In genomic region chr8:11782607-11783006, GRCm38 (mm10) we compare ENCODE assay signal across 29 mouse cellular contexts. TPM values are rescaled to one million over a fixed set of nuclear protein-coding genes. Genes with fewer than 3 reads are reported as not detected.
A peak's percentile ranks its signal among the peaks of the same experiment; 100 is the strongest.
DNase-seq lines count a peak whose midpoint lies in the region; ATAC-seq and TF ChIP-seq lines count a peak whose summit lies in the region.
"Had no signal": no experiment of that assay in that cellular context is flagged by ENCODE, and none has a peak within 500 bp of the region (broad histone marks: within the 10 kb centered on the region; RNA-seq: fewer than 3 reads in every experiment).

No protein-coding gene starts in this region.

- H3K4me3 ChIP-seq in cerebellum, adult 2 months (replicated peaks; ENCODE audit: insufficient read depth, low read depth, low read length): no peak overlapping the region
- no peak overlapping the region for H3K4me3 ChIP-seq in heart, embryonic 13.5 days
- H3K4me3 ChIP-seq in heart, postnatal 0 days (ENCODE audit: low read depth, low read length): no peak overlapping the region
- no peak overlapping the region for H3K4me3 ChIP-seq in heart, adult 2 months
- H3K4me3 ChIP-seq: embryonic facial prominence, embryonic 12.5 days; embryonic facial prominence, embryonic 15.5 days; hindbrain, embryonic 10.5 days; hindbrain, embryonic 13.5 days; intestine, embryonic 15.5 days had no signal

- peaks cover 71% of the 10 kb centered on the region for H3K4me1 ChIP-seq in cerebellum, adult 2 months (ENCODE audit: control insufficient read depth, insufficient read depth, low read length)
- H3K4me1 ChIP-seq in heart, embryonic 13.5 days: peaks cover 69% of the 10 kb centered on the region
- H3K4me1 ChIP-seq in heart, postnatal 0 days (ENCODE audit: control insufficient read depth, insufficient read depth): peaks cover 23% of the 10 kb centered on the region
- H3K4me1 ChIP-seq in heart, adult 2 months (ENCODE audit: control insufficient read depth, insufficient read depth, low read length): peaks cover 24% of the 10 kb centered on the region
- H3K4me1 ChIP-seq: embryonic facial prominence, embryonic 12.5 days; hindbrain, embryonic 10.5 days; intestine, embryonic 15.5 days had no signal

- H3K27me3 ChIP-seq in cerebellum, adult 2 months (ENCODE audit: control insufficient read depth, insufficient read depth, low read length): no peaks in the 10 kb centered on the region
- H3K27me3 ChIP-seq in heart, embryonic 13.5 days (replicated peaks): no peaks in the 10 kb centered on the region
- H3K27me3 ChIP-seq in heart, postnatal 0 days (ENCODE audit: control insufficient read depth, insufficient read depth, low read length): no peaks in the 10 kb centered on the region
- H3K27me3 ChIP-seq in heart, adult 2 months (ENCODE audit: control insufficient read depth, insufficient read depth, low read length): no peaks in the 10 kb centered on the region
- H3K27me3 ChIP-seq: embryonic facial prominence, embryonic 12.5 days; embryonic facial prominence, embryonic 15.5 days; hindbrain, embryonic 13.5 days; intestine, embryonic 15.5 days had no signal

- no peak overlapping the region for H3K9ac ChIP-seq in heart, embryonic 13.5 days
- no peak overlapping the region for H3K9ac ChIP-seq in heart, postnatal 0 days (replicated peaks; ENCODE audit: low read depth, low read length)
- no peak overlapping the region for H3K9ac ChIP-seq in heart, adult 2 months (ENCODE audit: low read depth, low read length)
- H3K9ac ChIP-seq: embryonic facial prominence, embryonic 12.5 days; embryonic facial prominence, embryonic 15.5 days; forebrain, postnatal 0 days; hindbrain, embryonic 13.5 days; intestine, embryonic 15.5 days had no signal

- no peak for TF ChIP-seq EP300 in heart, postnatal 0 days (IDR thresholded peaks at IDR 0.05; ENCODE audit: low read depth)
- TF ChIP-seq EP300 in heart, adult 2 months (IDR thresholded peaks at IDR 0.05; ENCODE audit: insufficient read depth, low read depth, low read length): no peak

- H3K27ac ChIP-seq in cerebellum, adult 2 months (ENCODE audit: insufficient read depth, low read length): peak overlapping the region; percentile 35
- H3K27ac ChIP-seq in heart, embryonic 13.5 days (replicated peaks): no peak overlapping the region
- no peak overlapping the region for H3K27ac ChIP-seq in heart, postnatal 0 days (ENCODE audit: low read depth)
- H3K27ac ChIP-seq in heart, adult 2 months: no peak overlapping the region
- H3K27ac ChIP-seq: embryonic facial prominence, embryonic 12.5 days; embryonic facial prominence, embryonic 15.5 days; gastrocnemius, adult 2 months; hindbrain, embryonic 10.5 days; hindbrain, embryonic 13.5 days; intestine, embryonic 15.5 days had no signal

- DNase-seq in cerebellum, adult 2 months: no peak
- no peak for DNase-seq in cerebellum, adult 9-10 months
- no peak for DNase-seq in heart, postnatal 10 days
- no peak for DNase-seq in heart, postnatal 0 days (ENCODE audit: low spot score)
- no peak for DNase-seq in heart, adult 2 months
- no peak for DNase-seq in kidney, postnatal 25 days
- DNase-seq: adrenal gland, adult 8-10 months; adrenal gland, postnatal 25 days; cerebellum, postnatal 25 days; forebrain, postnatal 0 days; gastrocnemius, adult 2 months; gastrocnemius, postnatal 14 days; heart, postnatal 14 days; kidney, adult 11 months had no signal

- TF ChIP-seq POLR2A in cerebellum, adult 2 months (IDR thresholded peaks at IDR 0.05; ENCODE audit: borderline replicate concordance, insufficient read depth, low read length): no peak
- no peak for TF ChIP-seq POLR2A in heart, adult 2 months (IDR thresholded peaks at IDR 0.05; ENCODE audit: insufficient read depth, low read depth, low read length)

- intact Hi-C loops in heart, postnatal 10 days (cut with DNase I): no loop called here
- intact Hi-C loops in heart, adult 2 months (cut with DNase I): no loop called here

- 24% methylated on average over 6 of the region's 6 CpGs for WGBS in cerebellum, adult 2 months
- WGBS in heart, embryonic 13.5 days: 85% methylated on average over 6 of the region's 6 CpGs
- WGBS in heart, postnatal 0 days: 78% methylated on average over 6 of the region's 6 CpGs
- 69% methylated on average over 6 of the region's 6 CpGs for WGBS in heart, adult 2 months

- no peak for ATAC-seq in heart, embryonic 13.5 days (ENCODE audit: extremely low read depth, insufficient number of reproducible peaks, low FRiP score, low TSS enrichment)
- no peak for ATAC-seq in heart, postnatal 0 days (ENCODE audit: insufficient read depth, low read depth)
- ATAC-seq: activated CD4-positive, CD25-positive, alpha-beta regulatory T cell, adult 4 months; forebrain, embryonic 14.5 days; forebrain, postnatal 0 days; hindbrain, embryonic 16.5 days; intestine, embryonic 15.5 days had no signal

- peaks cover 7% of the 10 kb centered on the region for H3K79me2 ChIP-seq in heart, adult 2 months (replicated peaks; ENCODE audit: control insufficient read depth, insufficient read depth, low read length)

- H3K36me3 ChIP-seq in heart, embryonic 13.5 days: peaks cover 61% of the 10 kb centered on the region
- H3K36me3 ChIP-seq in heart, postnatal 0 days (replicated peaks; ENCODE audit: control insufficient read depth, insufficient read depth, low read length): peaks cover 57% of the 10 kb centered on the region
- H3K36me3 ChIP-seq in heart, adult 2 months (ENCODE audit: control insufficient read depth, insufficient read depth, low read length): peaks cover 2% of the 10 kb centered on the region

- TF ChIP-seq CTCF in cerebellum, adult 2 months (IDR thresholded peaks at IDR 0.05; ENCODE audit: borderline replicate concordance, insufficient read depth, low read depth, low read length): no peak
- TF ChIP-seq CTCF in heart, postnatal 0 days (IDR thresholded peaks at IDR 0.05; ENCODE audit: low read depth): no peak
- no peak for TF ChIP-seq CTCF in heart, adult 2 months (IDR thresholded peaks at IDR 0.05)

- H3K9me3 ChIP-seq in heart, embryonic 13.5 days: no peaks in the 10 kb centered on the region
- H3K9me3 ChIP-seq in heart, postnatal 0 days (replicated peaks; ENCODE audit: control insufficient read depth, low read length): no peaks in the 10 kb centered on the region
- H3K9me3 ChIP-seq: embryonic facial prominence, embryonic 12.5 days; embryonic facial prominence, embryonic 15.5 days; hindbrain, embryonic 10.5 days; hindbrain, embryonic 13.5 days; intestine, embryonic 15.5 days had no signal

- 0 out of 2 replicates have a peak overlapping the region, but pooled peaks have one; percentile 1 for H3K4me2 ChIP-seq in heart, embryonic 13.5 days
- H3K4me2 ChIP-seq in heart, postnatal 0 days (ENCODE audit: low read depth, low read length): peak overlapping the region; percentile 9; the same call in 1 of the 2 replicates
- H3K4me2 ChIP-seq: embryonic facial prominence, embryonic 12.5 days; embryonic facial prominence, embryonic 15.5 days; heart, embryonic 11.5 days; hindbrain, embryonic 13.5 days; intestine, embryonic 15.5 days had no signal

RNA-seq across cellular contexts. Expression of gene Arhgef7, which starts 55.1 kb away (rescaled TPM):
- 134 and 151 TPM in 2 replicates for polyA plus RNA-seq in cerebellum, adult 2 months (2012; rRNA removed)
- 44.8 and 45.8 TPM in 2 replicates for polyA plus RNA-seq in heart, embryonic 13.5 days (2015; fragmentation: Nextera tagmentation; extraction: Ambion mirVana)
- total RNA-seq in heart, postnatal 10 days (2021): 100 to 1,000 TPM; 174 to 190 TPM
- 77.1 TPM in 2 replicates for total RNA-seq in heart, postnatal 0 days (2014; rRNA removed; ENCODE audit: low replicate concordance)
- 43.7 and 49.2 TPM in 2 replicates for polyA plus RNA-seq in heart, postnatal 0 days (2015; fragmentation: Nextera tagmentation; extraction: Ambion mirVana)
- total RNA-seq in heart, adult 2 months (2021): 100 to 1,000 TPM; 114 to 117 TPM
- polyA plus RNA-seq in heart, adult 2 months (2012; rRNA removed): 59.7 and 68.7 TPM in 2 replicates

RNA-seq across cellular contexts. Expression of gene Tex29, which starts 57.7 kb away (rescaled TPM):
- not detected in 2 replicates for polyA plus RNA-seq in cerebellum, adult 2 months (2012; rRNA removed)
- polyA plus RNA-seq in heart, embryonic 13.5 days (2015; fragmentation: Nextera tagmentation; extraction: Ambion mirVana): 0.48 and 0.51 TPM in 2 replicates
- total RNA-seq in heart, postnatal 10 days (2021): not detected
- not detected in 2 replicates for total RNA-seq in heart, postnatal 0 days (2014; rRNA removed; ENCODE audit: low replicate concordance)
- polyA plus RNA-seq in heart, postnatal 0 days (2015; fragmentation: Nextera tagmentation; extraction: Ambion mirVana): 0.99 and 1.3 TPM in 2 replicates
- not detected for total RNA-seq in heart, adult 2 months (2021)
- 0.38 TPM in 1 of 2 replicates, not detected in the other for polyA plus RNA-seq in heart, adult 2 months (2012; rRNA removed)
- total RNA-seq: adrenal gland, postnatal 25 days; common myeloid progenitor, adult 5-6 weeks; ES-E14; forebrain, postnatal 0 days; gastrocnemius, adult 2 months; gastrocnemius, postnatal 14 days; gastrocnemius, postnatal 4 days; heart, adult 8-10 months; heart, postnatal 14 days had no signal
- polyA plus RNA-seq: activated CD4-positive, CD25-positive, alpha-beta regulatory T cell, adult 4 months; embryonic facial prominence, embryonic 15.5 days; forebrain, embryonic 14.5 days; frontal cortex, adult 2 months; heart, embryonic 11.5 days; intestine, embryonic 15.5 days had no signal
